Mouse (Mus musculus) liver, postnatal 0 days (tissue): ENCODE measurements around the gene Ano9.

Experiments
- CTCF ChIP-seq: sonication (generic); IDR thresholded peaks from 2 replicates; pipeline ENCODE4 v1.5.1; 2016; ENCODE audit warnings: antibody characterized with exemption, low read depth
- EP300 ChIP-seq: IDR thresholded peaks from 2 replicates; pipeline ENCODE4 v1.6.1; 2016; ENCODE audit warnings: antibody characterized with exemption, low read depth, mild to moderate bottlenecking

GRCm38 (mm10) chr7:141120605-141121004 is 3.0 kb upstream of the Ano9 start:
- TF ChIP-seq CTCF (no peak), EP300 (no peak)
